Mouse (Mus musculus) embryo, embryonic 11 days (tissue): ENCODE results near the gene Chdh.

Experiments used
- DNase-seq: peaks from one replicate; pipeline ENCODE4 v3.0.0-alpha.2; 2015

Gene Chdh

GRCm38 (mm10) chr14:30066752-30067151 is 57.9 kb downstream of the Chdh start:
- no peak for DNase-seq

- DNase-seq, result no peak
These were observed 59.7 kb downstream of the Chdh start for GRCm38 (mm10) chr14:30068566-30068965.

DNA sequence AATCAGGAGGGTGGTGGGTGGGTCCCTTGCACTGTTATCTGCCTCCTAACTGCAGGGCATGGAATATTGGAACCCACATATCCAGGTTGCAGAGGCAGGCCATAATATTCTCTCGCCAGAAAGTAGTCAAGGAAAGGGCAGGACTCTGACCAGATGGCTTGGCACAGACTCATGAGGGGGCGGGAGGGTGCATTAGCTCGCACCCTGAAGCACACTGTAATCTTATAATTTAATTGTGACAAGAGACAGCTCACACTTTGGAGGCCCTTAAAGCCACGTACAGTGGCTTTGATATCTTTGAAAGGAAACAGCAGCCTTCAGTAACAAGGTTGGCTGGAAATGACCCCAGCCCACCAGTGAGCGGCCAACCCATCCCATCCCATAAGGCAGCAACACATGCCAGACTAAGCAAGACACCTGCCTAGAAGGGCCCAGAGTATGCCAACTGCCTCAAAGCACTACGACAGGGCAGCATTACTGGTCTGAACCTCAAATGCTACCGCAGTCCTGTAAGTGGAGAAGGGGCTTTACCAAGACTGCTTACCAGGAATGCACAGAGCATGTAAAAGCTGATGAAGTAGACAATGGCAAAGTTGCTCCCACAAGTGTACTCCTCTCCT is 66.6 kb downstream of the Chdh start:
- DNase-seq, result no peak

- DNase-seq, result no peak
These were observed 69.4 kb downstream of the Chdh start for GRCm38 (mm10) chr14:30078115-30078808.

DNA sequence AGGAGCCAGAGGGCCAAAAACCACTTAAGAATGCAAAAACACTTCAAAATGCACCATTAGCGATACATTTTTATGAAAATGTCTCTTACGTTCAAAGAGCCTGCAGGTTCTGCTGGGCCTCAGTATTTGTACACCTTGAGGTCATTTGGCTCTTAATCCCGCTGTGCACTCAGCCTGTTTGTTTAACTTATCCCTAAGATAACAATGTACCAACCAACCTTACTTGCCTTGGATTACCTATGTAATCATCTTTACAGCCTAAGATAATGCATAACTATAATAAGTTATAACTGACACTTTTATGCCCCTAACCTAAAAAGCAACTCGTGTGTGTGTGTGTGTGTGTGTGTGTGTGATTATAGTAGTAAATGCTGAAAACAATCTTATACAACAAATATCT is 70.9 kb downstream of the Chdh start:
- no peak for DNase-seq
